Mouse (Mus musculus): ENCODE measurements around the gene Ptpn3.
A peak's percentile ranks its signal among the peaks of the same experiment; 100 is the strongest.

Ptpn3 gene

GRCm38 (mm10) chr4:57168277-57168676 lies 133.4 kb downstream of the Ptpn3 start:
- no peak for DNase-seq (ENCODE audit: low spot score)

- no peak for DNase-seq (ENCODE audit: low spot score)
These were observed 134.4 kb downstream of the Ptpn3 start for GRCm38 (mm10) chr4:57166922-57167870.

- DNase-seq (ENCODE audit: low spot score): no peak
These were observed 136.0 kb downstream of the Ptpn3 start for GRCm38 (mm10) chr4:57165654-57166053.

GRCm38 (mm10) chr4:57164578-57165210 lies 136.9 kb downstream of the Ptpn3 start:
- no peak for DNase-seq (ENCODE audit: low spot score)

- no peak for DNase-seq (ENCODE audit: low spot score)
These were observed 138.6 kb downstream of the Ptpn3 start for GRCm38 (mm10) chr4:57162789-57163722.

- no peak for DNase-seq (ENCODE audit: low spot score)
These were observed 141.1 kb downstream of the Ptpn3 start for GRCm38 (mm10) chr4:57160571-57160970.

- DNase-seq (ENCODE audit: low spot score): no peak
These were observed 145.0 kb downstream of the Ptpn3 start for GRCm38 (mm10) chr4:57156549-57157169.

- peak; percentile 14 for DNase-seq (ENCODE audit: low spot score)
These were observed 147.8 kb downstream of the Ptpn3 start for GRCm38 (mm10) chr4:57153838-57154237.

- DNase-seq (ENCODE audit: low spot score): peak; percentile 7
These were observed 148.4 kb downstream of the Ptpn3 start for GRCm38 (mm10) chr4:57153068-57153835.

- no peak for DNase-seq (ENCODE audit: low spot score)
These were observed 153.5 kb downstream of the Ptpn3 start for GRCm38 (mm10) chr4:57148182-57148581.

GRCm38 (mm10) chr4:57143026-57143937 lies 158.4 kb downstream of the Ptpn3 start, which contains the start of gene Epb41l4b:
TSS of gene Epb41l4b (minus strand) at chr4:57143437.
- no peak for DNase-seq (ENCODE audit: low spot score)

GRCm38 (mm10) chr4:57142374-57143025 lies 159.1 kb downstream of the Ptpn3 start:
- DNase-seq (ENCODE audit: low spot score): no peak

- DNase-seq (ENCODE audit: low spot score): no peak
These were observed 159.7 kb downstream of the Ptpn3 start for GRCm38 (mm10) chr4:57141908-57142361.

- DNase-seq (ENCODE audit: low spot score): no peak
These were observed 160.5 kb downstream of the Ptpn3 start for GRCm38 (mm10) chr4:57140992-57141717.
